ENCODE assay signal across 8 mouse cellular contexts in the genomic region with DNA sequence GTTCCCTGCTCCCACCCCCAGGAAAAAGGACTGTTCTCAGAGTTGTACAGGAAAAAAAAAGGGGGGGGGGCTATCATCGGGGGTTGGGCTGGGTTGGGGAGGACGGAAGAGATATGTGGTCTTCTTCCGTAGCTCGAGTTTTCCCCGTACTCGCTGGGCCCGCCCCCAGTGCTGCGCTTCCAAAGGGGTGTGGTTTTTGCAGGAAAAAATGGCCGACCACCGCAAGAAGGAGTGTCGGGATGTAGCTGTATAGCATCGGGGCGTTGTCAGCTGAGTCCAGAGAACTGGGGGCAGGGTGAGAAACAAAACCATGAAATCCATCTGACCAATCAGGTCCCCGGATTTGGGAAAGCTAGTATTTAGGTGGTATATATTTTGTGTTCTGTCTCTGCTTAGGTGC. TPM values are rescaled to one million over a fixed set of nuclear protein-coding genes. Genes with fewer than 3 reads are reported as not detected.
DNase-seq lines count a peak whose midpoint lies in the region; ATAC-seq lines count a peak whose summit lies in the region.

No protein-coding gene starts in this region.

- intact Hi-C loops in left cerebral cortex, postnatal 36 days (cut with DNase I): loop anchor here (5.0 kb wide), 1 partner anchor 106 kb away; no protein-coding TSS in a partner anchor

- peak; percentile 20 to 60 for DNase-seq in spleen, postnatal 4 days (ENCODE audit: low spot score in 2 of 2)
- DNase-seq in spleen, adult 12 weeks (ENCODE audit: low spot score): no peak
- peak; percentile 40 for DNase-seq in embryo, embryonic 11.5 days (ENCODE audit: low read depth, low spot score)
- peak; percentile 57 to 61 for DNase-seq in heart, adult 18-20 months
- peak; percentile 8 for DNase-seq in kidney, adult 11 months
- peak; percentile 57 to 58 for DNase-seq in left cerebral cortex, postnatal 36 days (ENCODE audit: low spot score in 2 of 2)
- DNase-seq in right cerebral cortex, postnatal 36 days (ENCODE audit: low spot score in 2 of 2): peak; percentile 42 to 55

- peak; percentile 77 for ATAC-seq in megakaryocyte progenitor cell, adult 5-6 weeks (replicated peaks; ENCODE audit: poor library complexity)

RNA-seq across cellular contexts. Expression of gene Armcx1, which starts 0.8 kb away (rescaled TPM):
- total RNA-seq in heart, adult 18-20 months (2021): 1 to 10 TPM; 4.2 to 5.7 TPM
- 10 to 100 TPM; 60.3 to 74.8 TPM for total RNA-seq in left cerebral cortex, postnatal 36 days (2021)
- total RNA-seq in megakaryocyte progenitor cell, adult 5-6 weeks (2015): 3.9 and 8.1 TPM in 2 replicates
- total RNA-seq in megakaryocyte progenitor cell, adult 5-6 weeks (2017): 6.4 and 9.7 TPM in 2 replicates

RNA-seq across cellular contexts. Expression of gene Armcx4, which starts 32.2 kb away (rescaled TPM):
- 1 to 10 TPM; 3.6 to 6.0 TPM for total RNA-seq in heart, adult 18-20 months (2021)
- total RNA-seq in left cerebral cortex, postnatal 36 days (2021): 10 to 100 TPM; 36.3 to 36.4 TPM
- total RNA-seq in megakaryocyte progenitor cell, adult 5-6 weeks (2015): 2.2 and 2.5 TPM in 2 replicates
- total RNA-seq in megakaryocyte progenitor cell, adult 5-6 weeks (2017): 3.2 and 4.4 TPM in 2 replicates

RNA-seq across cellular contexts. Expression of gene Armcx6, which starts 32.7 kb away (rescaled TPM):
- 1 to 10 TPM in 1 of 2 experiments, under 1 TPM in 1; 0.87 to 1.1 TPM for total RNA-seq in heart, adult 18-20 months (2021)
- 1 to 10 TPM; 4.3 to 5.4 TPM for total RNA-seq in left cerebral cortex, postnatal 36 days (2021)
- 2.5 and 4.2 TPM in 2 replicates for total RNA-seq in megakaryocyte progenitor cell, adult 5-6 weeks (2015)
- 6.2 and 6.3 TPM in 2 replicates for total RNA-seq in megakaryocyte progenitor cell, adult 5-6 weeks (2017)

RNA-seq across cellular contexts. Expression of gene Armcx3, which starts 37.9 kb away (rescaled TPM):
- 10 to 100 TPM; 13.8 to 14.8 TPM for total RNA-seq in heart, adult 18-20 months (2021)
- 10 to 100 TPM; 69.0 to 80.1 TPM for total RNA-seq in left cerebral cortex, postnatal 36 days (2021)
- 30.8 and 31.5 TPM in 2 replicates for total RNA-seq in megakaryocyte progenitor cell, adult 5-6 weeks (2015)
- total RNA-seq in megakaryocyte progenitor cell, adult 5-6 weeks (2017): 28.1 and 33.9 TPM in 2 replicates

Comparison
In these comparisons a context has a peak if more than half of its experiments do, and no peak if none do; other contexts are left out.
1. RNA of gene Armcx1, which starts 0.8 kb away (total RNA-seq): 60.3 to 74.8 TPM in left cerebral cortex, postnatal 36 days; 3.9 to 9.7 TPM in megakaryocyte progenitor cell, adult 5-6 weeks and 4.2 to 5.7 TPM in heart, adult 18-20 months; every median in the first group is over 4 times any median in the second.
2. RNA of gene Armcx4, which starts 32.2 kb away (total RNA-seq): 36.3 to 36.4 TPM in left cerebral cortex, postnatal 36 days; 3.6 to 6.0 TPM in heart, adult 18-20 months and 2.2 to 4.4 TPM in megakaryocyte progenitor cell, adult 5-6 weeks; every median in the first group is over 4 times any median in the second.